Mouse (Mus musculus): ENCODE measurements around the gene Gna12. TPM values are rescaled to one million over a fixed set of nuclear protein-coding genes. Genes with fewer than 3 reads are reported as not detected.

Gene Gna12
- polyA plus RNA-seq (2014; fragmentation: Illumina TruSeq; extraction: RNeasy Lipid Tissue Mini Kit (QIAGEN cat#74804); ENCODE audit: low read depth, low replicate concordance), result 4.0 TPM

DNA sequence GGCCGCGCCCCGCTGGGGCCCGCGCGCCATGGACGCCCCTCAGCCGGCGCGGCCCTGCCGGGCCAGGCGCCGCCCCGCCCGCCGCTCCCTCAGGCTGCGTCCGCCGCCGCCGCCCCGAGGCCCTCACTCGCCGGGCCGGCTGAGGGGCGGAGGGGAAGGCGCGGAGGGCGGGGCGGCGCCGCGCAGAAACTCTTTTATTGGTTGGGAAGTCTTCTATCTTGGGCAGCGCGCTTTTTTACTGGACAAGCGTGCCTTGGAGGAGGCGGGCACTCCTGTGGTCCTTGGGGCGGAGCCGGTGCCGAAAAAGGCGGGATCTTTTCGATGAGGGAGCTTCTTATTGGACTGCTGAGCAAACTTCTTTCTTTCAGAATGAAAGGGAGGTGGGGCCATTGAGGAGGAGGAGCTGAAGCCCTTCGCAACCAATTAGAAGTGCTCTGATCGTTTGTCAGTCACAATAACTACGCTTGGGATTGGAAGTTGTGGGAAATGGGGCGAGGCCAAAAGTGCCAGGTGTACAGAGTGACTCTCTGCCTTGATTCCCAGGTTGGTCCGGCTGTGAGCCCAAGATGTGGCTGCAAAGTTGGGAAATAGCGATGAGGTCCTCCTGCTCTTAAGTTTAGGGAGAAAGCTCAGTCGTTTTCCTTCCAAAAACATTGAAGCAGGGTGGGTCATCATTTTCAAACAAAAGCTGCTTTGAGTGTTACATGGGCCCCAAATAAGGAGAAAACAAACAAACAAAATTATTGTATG lies at the start of gene Gna12:
Gna12 (minus strand) TSS at position 118 of the 750 bp plus-strand sequence.

DNA sequence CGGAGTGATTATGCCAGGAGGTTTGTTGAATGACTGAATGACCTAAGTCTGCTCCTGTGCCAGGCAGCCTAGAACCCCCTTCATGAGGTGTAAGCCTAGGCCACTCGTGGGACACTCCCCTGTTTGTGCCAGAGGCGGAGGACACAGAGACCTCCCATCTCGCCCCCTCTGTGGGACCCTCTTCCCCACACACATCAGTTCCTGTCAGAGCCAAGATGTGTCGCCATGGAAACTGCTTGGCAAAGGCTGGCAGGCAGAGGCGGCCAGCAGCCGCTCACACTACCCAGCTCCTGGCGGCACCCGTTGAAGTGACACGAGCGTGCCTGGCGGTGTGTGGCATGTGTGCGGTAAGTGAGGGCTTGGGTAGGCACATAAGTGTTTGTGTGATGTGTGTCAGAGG lies 106.4 kb downstream of the Gna12 start, which contains the start of gene Amz1:
Amz1 (plus strand) TSS at position 306 of the 400 bp plus-strand sequence.

Other genes starting within 250 kb of the Gna12 start
- gene Lfng, start 223.1 kb downstream of the Gna12 start, polyA plus RNA-seq (2014; fragmentation: Illumina TruSeq; extraction: RNeasy Lipid Tissue Mini Kit (QIAGEN cat#74804); ENCODE audit: low read depth, low replicate concordance), result 0.11 TPM
- 0.77 TPM for gene Ttyh3, start 181.4 kb downstream of the Gna12 start, polyA plus RNA-seq (2014; fragmentation: Illumina TruSeq; extraction: RNeasy Lipid Tissue Mini Kit (QIAGEN cat#74804); ENCODE audit: low read depth, low replicate concordance)
- 89.8 TPM for gene Iqce, start 128.1 kb downstream of the Gna12 start, polyA plus RNA-seq (2014; fragmentation: Illumina TruSeq; extraction: RNeasy Lipid Tissue Mini Kit (QIAGEN cat#74804); ENCODE audit: low read depth, low replicate concordance)
- gene Brat1, start 125.4 kb downstream of the Gna12 start, polyA plus RNA-seq (2014; fragmentation: Illumina TruSeq; extraction: RNeasy Lipid Tissue Mini Kit (QIAGEN cat#74804); ENCODE audit: low read depth, low replicate concordance), result 2.6 TPM
- gene Amz1, start 106.3 kb downstream of the Gna12 start, polyA plus RNA-seq (2014; fragmentation: Illumina TruSeq; extraction: RNeasy Lipid Tissue Mini Kit (QIAGEN cat#74804); ENCODE audit: low read depth, low replicate concordance), result not detected
- not detected for gene Card11, start 170.2 kb upstream of the Gna12 start, polyA plus RNA-seq (2014; fragmentation: Illumina TruSeq; extraction: RNeasy Lipid Tissue Mini Kit (QIAGEN cat#74804); ENCODE audit: low read depth, low replicate concordance)

Data from testis, adult 10 weeks (tissue).